Mouse (Mus musculus): Measurements from ENCODE around the gene Dpagt1. TPM values are rescaled to one million over a fixed set of nuclear protein-coding genes. Genes with fewer than 3 reads are reported as not detected.

Dpagt1 gene
- polyA plus RNA-seq, 1 experiment = 34.0 TPM

DNA sequence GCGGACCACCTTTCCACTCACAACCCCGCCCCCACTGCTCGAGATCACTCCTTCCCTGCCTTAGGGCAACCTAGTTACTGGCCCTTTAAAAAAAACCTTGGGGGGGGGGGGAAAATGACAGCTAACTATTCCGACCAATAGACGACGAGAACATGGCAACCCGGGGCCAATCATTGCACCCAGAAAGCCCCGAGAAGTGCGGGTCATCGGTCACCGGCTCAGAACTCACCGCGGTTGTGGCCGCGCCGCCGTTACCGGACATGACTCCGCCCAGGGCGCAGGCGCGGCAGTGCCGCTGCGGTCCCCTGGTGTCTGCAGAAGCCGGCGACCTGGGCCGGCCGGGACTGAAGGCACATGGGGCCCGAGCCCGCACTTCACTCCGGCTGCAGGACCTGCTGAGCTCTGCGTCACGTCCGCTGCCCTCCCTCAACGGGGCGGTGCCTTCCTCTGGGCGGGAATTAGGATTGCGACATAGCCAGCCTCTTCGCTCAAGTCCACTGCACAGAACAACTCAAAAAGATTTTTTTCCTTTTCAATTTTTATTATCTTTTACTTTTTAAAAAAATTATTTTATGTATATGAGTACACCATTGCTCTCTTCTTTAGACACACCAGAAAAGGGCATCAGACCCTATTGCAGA lies 18.1 kb downstream of the Dpagt1 start, which contains the start of gene Hmbs:
Gene Hmbs (minus strand): TSS at position 448 of the 641 bp plus-strand sequence.
- Histone ChIP-seq H3K36me3 (ENCODE audit: control insufficient read depth, insufficient read depth) (peaks cover 32% of the 10 kb centered on the region), H3K27me3 (ENCODE audit: control insufficient read depth, insufficient read depth, insufficient read length) (no peaks in the 10 kb centered on the region), H3K79me3 (ENCODE audit: low read depth) (peaks cover 15% of the 10 kb centered on the region), H3K4me3 (ENCODE audit: insufficient read depth, poor library complexity, severe bottlenecking) (peak within 1 kb of the TSS; percentile 49), H3K79me2 (ENCODE audit: control insufficient read depth, insufficient read depth) (peaks cover 21% of the 10 kb centered on the region), H3ac (ENCODE audit: control insufficient read depth, insufficient read length, low read depth) (peak within 1 kb of the TSS; percentile 85)
- peak; percentile 13 for TF ChIP-seq MAX (IDR thresholded peaks at IDR 0.05)
- no peak for TF ChIP-seq USF1 (IDR thresholded peaks at IDR 0.05; ENCODE audit: low read depth)
- peak; percentile 99 for TF ChIP-seq CEBPB (IDR thresholded peaks at IDR 0.05; ENCODE audit: low read depth)

DNA sequence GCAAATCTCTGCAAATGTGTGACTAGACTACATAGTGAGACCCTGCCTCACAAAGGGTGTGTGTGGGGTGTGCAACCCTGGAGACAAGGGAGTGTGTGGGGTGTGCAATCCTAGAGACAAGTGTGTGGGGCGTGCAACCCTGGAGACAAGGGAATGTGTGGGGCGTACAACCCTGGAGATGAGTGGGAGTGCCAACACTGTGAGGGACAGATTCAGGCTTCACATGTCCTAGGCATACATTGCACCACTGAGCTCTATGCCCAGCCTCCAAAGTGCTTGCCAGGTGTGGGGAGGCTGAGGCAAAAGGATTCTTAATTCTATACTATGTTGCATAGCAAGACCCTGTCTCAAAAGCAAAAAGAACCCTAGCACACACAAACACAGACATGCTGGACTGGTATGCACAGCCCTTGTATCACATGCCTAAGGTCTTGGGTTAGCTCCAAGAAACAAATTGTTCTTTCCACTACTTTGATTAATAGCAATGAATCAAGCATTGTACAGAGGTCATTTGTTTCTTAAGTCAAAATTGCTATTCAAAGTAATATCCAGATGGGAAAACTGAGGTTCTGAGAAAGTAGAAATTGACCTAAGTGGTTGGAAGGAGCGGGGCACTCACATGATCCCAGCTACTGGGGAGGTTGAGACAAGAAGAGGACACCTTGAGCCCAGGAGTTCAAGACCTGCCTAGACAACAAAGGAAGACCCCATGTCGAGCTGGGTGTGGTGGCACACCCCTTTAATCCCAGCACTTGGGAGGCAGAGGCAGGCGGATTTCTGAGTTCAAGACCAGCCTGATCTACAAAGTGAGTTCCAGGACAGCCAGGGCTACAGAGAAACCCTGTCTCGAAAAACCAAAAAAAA lies 20.0 kb downstream of the Dpagt1 start:
- peaks cover 29% of the 10 kb centered on the region for H3K36me3 ChIP-seq (ENCODE audit: control insufficient read depth, insufficient read depth)
- H3K79me2 ChIP-seq (ENCODE audit: control insufficient read depth, insufficient read depth) = peaks cover 21% of the 10 kb centered on the region
- no peaks in the 10 kb centered on the region for H3K27me3 ChIP-seq (ENCODE audit: control insufficient read depth, insufficient read depth, insufficient read length)
- H3K79me3 ChIP-seq (ENCODE audit: low read depth) = peaks cover 12% of the 10 kb centered on the region
- no peak for TF ChIP-seq MAX (IDR thresholded peaks at IDR 0.05)
- TF ChIP-seq CEBPB (IDR thresholded peaks at IDR 0.05; ENCODE audit: low read depth) = no peak
- TF ChIP-seq MYOD1 (IDR thresholded peaks at IDR 0.05; ENCODE audit: control insufficient read depth, insufficient read length, low read depth) = no peak
- TF ChIP-seq CTCF (IDR thresholded peaks at IDR 0.05; ENCODE audit: control insufficient read depth, insufficient read depth, insufficient read length) = no peak
- no peak for TF ChIP-seq USF1 (IDR thresholded peaks at IDR 0.05; ENCODE audit: low read depth)
- no peak for TF ChIP-seq MYOG (IDR thresholded peaks at IDR 0.05; ENCODE audit: control insufficient read depth, extremely low read depth, insufficient read length)
- no peak for TF ChIP-seq FOSL1 (IDR thresholded peaks at IDR 0.05; ENCODE audit: insufficient read depth, low read length, poor library complexity, severe bottlenecking)
- no peak overlapping the region for H3K4me3 ChIP-seq (ENCODE audit: insufficient read depth, poor library complexity, severe bottlenecking)
- no peak overlapping the region for H3ac ChIP-seq (ENCODE audit: control insufficient read depth, insufficient read length, low read depth)

DNA sequence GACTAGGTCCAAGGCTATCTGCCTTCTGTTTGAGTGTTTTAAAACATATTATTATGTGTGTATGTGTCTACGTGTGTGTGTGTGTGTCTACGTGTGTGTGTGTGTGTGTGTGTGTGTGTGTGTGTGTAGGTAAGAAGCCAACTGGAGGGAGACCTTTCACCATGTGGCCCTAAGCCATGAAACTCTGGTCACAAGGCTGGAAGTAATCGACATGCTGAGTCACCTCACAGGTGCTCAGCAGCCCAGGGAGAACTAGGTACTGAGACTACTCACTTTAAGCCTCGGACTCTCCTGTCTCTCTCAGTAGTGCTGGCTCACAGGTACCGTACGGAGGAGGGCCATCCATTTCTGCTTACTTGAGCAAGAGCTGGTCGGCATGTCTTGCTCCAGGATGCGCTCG lies 21.3 kb downstream of the Dpagt1 start:
- Histone ChIP-seq H3K36me3 (ENCODE audit: control insufficient read depth, insufficient read depth) (peaks cover 33% of the 10 kb centered on the region), H3ac (ENCODE audit: control insufficient read depth, insufficient read length, low read depth) (no peak overlapping the region), H3K4me3 (ENCODE audit: insufficient read depth, poor library complexity, severe bottlenecking) (no peak overlapping the region), H3K27me3 (ENCODE audit: control insufficient read depth, insufficient read depth, insufficient read length) (no peaks in the 10 kb centered on the region), H3K79me2 (ENCODE audit: control insufficient read depth, insufficient read depth) (peaks cover 15% of the 10 kb centered on the region), H3K79me3 (ENCODE audit: low read depth) (peaks cover 7% of the 10 kb centered on the region)
- TF ChIP-seq CEBPB (IDR thresholded peaks at IDR 0.05; ENCODE audit: low read depth) = no peak
- TF ChIP-seq MYOG (IDR thresholded peaks at IDR 0.05; ENCODE audit: control insufficient read depth, extremely low read depth, insufficient read length) = no peak
- TF ChIP-seq MAX (IDR thresholded peaks at IDR 0.05) = no peak
- no peak for TF ChIP-seq FOSL1 (IDR thresholded peaks at IDR 0.05; ENCODE audit: insufficient read depth, low read length, poor library complexity, severe bottlenecking)

DNA sequence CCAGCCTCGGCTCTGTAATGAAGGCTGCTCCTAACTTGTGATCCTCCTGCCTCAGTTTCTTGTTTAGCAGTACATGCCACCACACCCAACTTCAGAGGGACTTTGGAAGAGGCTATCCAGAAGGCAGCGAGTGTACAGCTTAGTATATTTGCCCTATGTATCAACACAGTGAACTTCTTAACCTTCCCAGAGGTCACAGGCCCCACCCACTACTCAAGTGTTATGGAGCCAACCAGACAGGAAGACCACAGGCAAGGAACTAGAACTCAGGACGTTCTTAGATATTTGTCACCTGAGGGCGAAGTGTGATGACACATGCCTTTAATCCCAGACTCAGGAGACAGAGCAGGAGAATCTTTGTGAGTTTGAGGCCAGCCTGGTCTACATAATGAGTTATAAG lies 21.8 kb downstream of the Dpagt1 start:
- Histone ChIP-seq H3ac (ENCODE audit: control insufficient read depth, insufficient read length, low read depth) (no peak overlapping the region), H3K79me3 (ENCODE audit: low read depth) (peaks cover 4% of the 10 kb centered on the region), H3K27me3 (ENCODE audit: control insufficient read depth, insufficient read depth, insufficient read length) (no peaks in the 10 kb centered on the region), H3K4me3 (ENCODE audit: insufficient read depth, poor library complexity, severe bottlenecking) (no peak overlapping the region), H3K36me3 (ENCODE audit: control insufficient read depth, insufficient read depth) (peaks cover 33% of the 10 kb centered on the region), H3K79me2 (ENCODE audit: control insufficient read depth, insufficient read depth) (peaks cover 10% of the 10 kb centered on the region)
- no peak for TF ChIP-seq MAX (IDR thresholded peaks at IDR 0.05)
- TF ChIP-seq FOSL1 (IDR thresholded peaks at IDR 0.05; ENCODE audit: insufficient read depth, low read length, poor library complexity, severe bottlenecking) = no peak
- TF ChIP-seq MYOD1 (IDR thresholded peaks at IDR 0.05; ENCODE audit: control insufficient read depth, insufficient read length, low read depth) = no peak
- TF ChIP-seq USF1 (IDR thresholded peaks at IDR 0.05; ENCODE audit: low read depth) = no peak
- TF ChIP-seq CTCF (IDR thresholded peaks at IDR 0.05; ENCODE audit: control insufficient read depth, insufficient read depth, insufficient read length) = no peak
- no peak for TF ChIP-seq CEBPB (IDR thresholded peaks at IDR 0.05; ENCODE audit: low read depth)
- no peak for TF ChIP-seq MYOG (IDR thresholded peaks at IDR 0.05; ENCODE audit: control insufficient read depth, extremely low read depth, insufficient read length)

DNA sequence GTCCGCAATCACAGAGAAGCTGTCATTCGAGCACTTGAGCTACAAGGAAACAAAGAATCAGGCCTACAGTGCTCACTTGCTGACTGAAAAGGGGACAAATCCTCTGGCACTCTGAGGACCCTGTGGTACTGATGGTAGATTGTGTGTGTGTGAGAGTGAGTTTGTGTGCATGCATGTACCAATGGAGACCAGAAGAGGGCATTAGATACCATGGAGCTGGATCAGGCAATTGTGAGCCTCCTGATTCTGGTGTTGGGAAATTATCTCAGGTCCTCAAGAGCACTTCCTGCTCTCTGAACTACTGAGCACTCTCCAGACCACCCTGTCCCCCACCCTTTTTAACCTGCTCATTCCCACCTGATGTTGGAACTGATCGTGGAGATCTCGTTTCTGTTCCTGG lies 22.7 kb downstream of the Dpagt1 start:
- Histone ChIP-seq H3K79me2 (ENCODE audit: control insufficient read depth, insufficient read depth) (peaks cover 1% of the 10 kb centered on the region), H3ac (ENCODE audit: control insufficient read depth, insufficient read length, low read depth) (no peak overlapping the region), H3K4me3 (ENCODE audit: insufficient read depth, poor library complexity, severe bottlenecking) (no peak overlapping the region), H3K27me3 (ENCODE audit: control insufficient read depth, insufficient read depth, insufficient read length) (no peaks in the 10 kb centered on the region), H3K79me3 (ENCODE audit: low read depth) (no peaks in the 10 kb centered on the region), H3K36me3 (ENCODE audit: control insufficient read depth, insufficient read depth) (peaks cover 41% of the 10 kb centered on the region)
- no peak for TF ChIP-seq MYOD1 (IDR thresholded peaks at IDR 0.05; ENCODE audit: control insufficient read depth, insufficient read length, low read depth)
- no peak for TF ChIP-seq FOSL1 (IDR thresholded peaks at IDR 0.05; ENCODE audit: insufficient read depth, low read length, poor library complexity, severe bottlenecking)
- no peak for TF ChIP-seq MYOG (IDR thresholded peaks at IDR 0.05; ENCODE audit: control insufficient read depth, extremely low read depth, insufficient read length)
- no peak for TF ChIP-seq MAX (IDR thresholded peaks at IDR 0.05)
- no peak for TF ChIP-seq CEBPB (IDR thresholded peaks at IDR 0.05; ENCODE audit: low read depth)
- TF ChIP-seq CTCF (IDR thresholded peaks at IDR 0.05; ENCODE audit: control insufficient read depth, insufficient read depth, insufficient read length) = no peak
- TF ChIP-seq USF1 (IDR thresholded peaks at IDR 0.05; ENCODE audit: low read depth) = no peak
